Mouse (Mus musculus): ENCODE measurements around the gene H2-Q2. TPM values are rescaled to one million over a fixed set of nuclear protein-coding genes. Genes with fewer than 3 reads are reported as not detected.
A peak's percentile ranks its signal among the peaks of the same experiment; 100 is the strongest.
"Not testable (repeated sequence)": the region's sequence is repeated elsewhere in the genome, so short reads cannot be mapped to it uniquely, and the experiment has no call there.

Gene H2-Q2
- polyA plus RNA-seq, 1 experiment from 2014 or later, result 7.6 TPM

GRCm38 (mm10) chr17:35357086-35357485 lies 15.0 kb downstream of the H2-Q2 start:
- Histone ChIP-seq H3K27ac (ENCODE audit: low read length) (no peak overlapping the region), H3K27me3 (ENCODE audit: control insufficient read depth, insufficient read depth, low read depth, low read length) (peaks cover 12% of the 10 kb centered on the region)
- WGBS, result 37% methylated on average over 1 of the region's 1 CpGs

GRCm38 (mm10) chr17:35358763-35359469 lies 16.9 kb downstream of the H2-Q2 start:
- 14% methylated on average over 38 of the region's 38 CpGs for WGBS
- ATAC-seq, result no peak

More at GRCm38 (mm10) chr17:35357086-35357485, 15.0 kb downstream of the H2-Q2 start:
- Histone ChIP-seq H3K9me3 (replicated peaks; ENCODE audit: control insufficient read depth, low read length, poor library complexity, severe bottlenecking) (no peaks in the 10 kb centered on the region), H3K4me1 (ENCODE audit: control insufficient read depth, insufficient read depth, low read length) (peaks cover 6% of the 10 kb centered on the region; the same call in 1 of the 2 replicates), H3K9ac (ENCODE audit: low read depth, low read length) (no peak overlapping the region), H3K4me3 (ENCODE audit: low read depth, low read length) (no peak overlapping the region), H3K36me3 (ENCODE audit: control insufficient read depth, insufficient read depth, low read length) (no peaks in the 10 kb centered on the region), H3K4me2 (ENCODE audit: low read length) (no peak overlapping the region)
- no peak for ATAC-seq

GRCm38 (mm10) chr17:35359470-35359862 lies 17.4 kb downstream of the H2-Q2 start:
- H3K4me3 ChIP-seq (ENCODE audit: low read depth, low read length), result peak overlapping the region; percentile 38
- peaks cover 6% of the 10 kb centered on the region; the same call in 1 of the 2 replicates for H3K4me1 ChIP-seq (ENCODE audit: control insufficient read depth, insufficient read depth, low read length)
- peaks cover 12% of the 10 kb centered on the region for H3K27me3 ChIP-seq (ENCODE audit: control insufficient read depth, insufficient read depth, low read depth, low read length)
- H3K27ac ChIP-seq (ENCODE audit: low read length), result no peak overlapping the region
- peak overlapping the region; percentile 56 for H3K9ac ChIP-seq (ENCODE audit: low read depth, low read length)
- no peaks in the 10 kb centered on the region for H3K36me3 ChIP-seq (ENCODE audit: control insufficient read depth, insufficient read depth, low read length)
- peak overlapping the region; percentile 74 for H3K4me2 ChIP-seq (ENCODE audit: low read length)
- 0 out of 2 replicates have a peak, but pooled peaks cover 3% of the 10 kb centered on the region for H3K9me3 ChIP-seq (replicated peaks; ENCODE audit: control insufficient read depth, low read length, poor library complexity, severe bottlenecking)
- ATAC-seq, result no peak
- 20% methylated on average over 21 of the region's 21 CpGs for WGBS

More at GRCm38 (mm10) chr17:35358763-35359469, 16.9 kb downstream of the H2-Q2 start:
- Histone ChIP-seq H3K36me3 (ENCODE audit: control insufficient read depth, insufficient read depth, low read length) (no peaks in the 10 kb centered on the region), H3K9me3 (replicated peaks; ENCODE audit: control insufficient read depth, low read length, poor library complexity, severe bottlenecking) (0 out of 2 replicates have a peak, but pooled peaks cover 3% of the 10 kb centered on the region), H3K4me1 (ENCODE audit: control insufficient read depth, insufficient read depth, low read length) (peaks cover 6% of the 10 kb centered on the region; the same call in 1 of the 2 replicates), H3K4me2 (ENCODE audit: low read length) (peak overlapping the region; percentile 74), H3K4me3 (ENCODE audit: low read depth, low read length) (peak overlapping the region; percentile 38), H3K9ac (ENCODE audit: low read depth, low read length) (peak overlapping the region; percentile 56), H3K27me3 (ENCODE audit: control insufficient read depth, insufficient read depth, low read depth, low read length) (peaks cover 12% of the 10 kb centered on the region), H3K27ac (ENCODE audit: low read length) (no peak overlapping the region)

GRCm38 (mm10) chr17:35379369-35379728 lies 37.3 kb downstream of the H2-Q2 start, which contains the start of gene H2-Q4:
Gene H2-Q4 (plus strand): TSS chr17:35379617.
- Histone ChIP-seq H3K4me3 (ENCODE audit: low read depth, low read length) (peak within 1 kb of the TSS; percentile 53), H3K9ac (ENCODE audit: low read depth, low read length) (peak within 1 kb of the TSS; percentile 61), H3K9me3 (replicated peaks; ENCODE audit: control insufficient read depth, low read length, poor library complexity, severe bottlenecking) (no peaks in the 10 kb centered on the region), H3K36me3 (ENCODE audit: control insufficient read depth, insufficient read depth, low read length) (no peaks in the 10 kb centered on the region), H3K27me3 (ENCODE audit: control insufficient read depth, insufficient read depth, low read depth, low read length) (peaks cover 5% of the 10 kb centered on the region; the same call in 1 of the 2 replicates), H3K4me2 (ENCODE audit: low read length) (peak within 1 kb of the TSS; percentile 97), H3K27ac (ENCODE audit: low read length) (no peak within 1 kb of the TSS), H3K4me1 (ENCODE audit: control insufficient read depth, insufficient read depth, low read length) (peaks cover 6% of the 10 kb centered on the region; the same call in 1 of the 2 replicates)
- WGBS, result under 1% methylated on average over 16 of the region's 16 CpGs
- peak; percentile 71 for ATAC-seq

- H3K4me3 ChIP-seq (ENCODE audit: low read depth, low read length), result peak overlapping the region; percentile 53
- peaks cover 6% of the 10 kb centered on the region; the same call in 1 of the 2 replicates for H3K4me1 ChIP-seq (ENCODE audit: control insufficient read depth, insufficient read depth, low read length)
- H3K27me3 ChIP-seq (ENCODE audit: control insufficient read depth, insufficient read depth, low read depth, low read length), result peaks cover 5% of the 10 kb centered on the region; the same call in 1 of the 2 replicates
- H3K27ac ChIP-seq (ENCODE audit: low read length), result no peak overlapping the region
- no peaks in the 10 kb centered on the region for H3K36me3 ChIP-seq (ENCODE audit: control insufficient read depth, insufficient read depth, low read length)
- peak overlapping the region; percentile 61 for H3K9ac ChIP-seq (ENCODE audit: low read depth, low read length)
- H3K4me2 ChIP-seq (ENCODE audit: low read length), result peak overlapping the region; percentile 97
- under 1% methylated on average over 50 of the region's 70 CpGs for WGBS
- ATAC-seq, result 0 out of 2 replicates have a peak, but pooled peaks have one; percentile 36
- H3K9me3 ChIP-seq (replicated peaks; ENCODE audit: control insufficient read depth, low read length, poor library complexity, severe bottlenecking), result no peaks in the 10 kb centered on the region
Observed at GRCm38 (mm10) chr17:35379729-35380451, 37.8 kb downstream of the H2-Q2 start.

- 8% methylated on average over 7 of the region's 7 CpGs for WGBS
- H3K4me2 ChIP-seq (ENCODE audit: low read length); H3K27me3 ChIP-seq (ENCODE audit: control insufficient read depth, insufficient read depth, low read depth, low read length); ATAC-seq; H3K9ac ChIP-seq (ENCODE audit: low read depth, low read length); H3K36me3 ChIP-seq (ENCODE audit: control insufficient read depth, insufficient read depth, low read length); H3K4me1 ChIP-seq (ENCODE audit: control insufficient read depth, insufficient read depth, low read length); H3K27ac ChIP-seq (ENCODE audit: low read length); H3K4me3 ChIP-seq (ENCODE audit: low read depth, low read length); H3K9me3 ChIP-seq (replicated peaks; ENCODE audit: control insufficient read depth, low read length, poor library complexity, severe bottlenecking): not testable (repeated sequence)
Observed at GRCm38 (mm10) chr17:35389796-35390195, 47.8 kb downstream of the H2-Q2 start.

GRCm38 (mm10) chr17:35392671-35393070 lies 50.6 kb downstream of the H2-Q2 start:
- ATAC-seq, result not testable (repeated sequence)

GRCm38 (mm10) chr17:35393864-35394800 lies 52.1 kb downstream of the H2-Q2 start:
- not testable (repeated sequence) for H3K27ac ChIP-seq (ENCODE audit: low read length); H3K27me3 ChIP-seq (ENCODE audit: control insufficient read depth, insufficient read depth, low read depth, low read length); H3K36me3 ChIP-seq (ENCODE audit: control insufficient read depth, insufficient read depth, low read length); H3K4me1 ChIP-seq (ENCODE audit: control insufficient read depth, insufficient read depth, low read length); H3K9me3 ChIP-seq (replicated peaks; ENCODE audit: control insufficient read depth, low read length, poor library complexity, severe bottlenecking); H3K9ac ChIP-seq (ENCODE audit: low read depth, low read length)
- Histone ChIP-seq H3K4me3 (ENCODE audit: low read depth, low read length) (peak overlapping the region; percentile 27), H3K4me2 (ENCODE audit: low read length) (peak overlapping the region; percentile 43)
- peak; percentile 58; the same call in 1 of the 2 replicates for ATAC-seq
- 2% methylated on average over 45 of the region's 75 CpGs for WGBS

More at GRCm38 (mm10) chr17:35392671-35393070, 50.6 kb downstream of the H2-Q2 start:
- H3K4me1 ChIP-seq (ENCODE audit: control insufficient read depth, insufficient read depth, low read length); H3K36me3 ChIP-seq (ENCODE audit: control insufficient read depth, insufficient read depth, low read length); H3K4me3 ChIP-seq (ENCODE audit: low read depth, low read length); H3K27ac ChIP-seq (ENCODE audit: low read length); H3K27me3 ChIP-seq (ENCODE audit: control insufficient read depth, insufficient read depth, low read depth, low read length); H3K9me3 ChIP-seq (replicated peaks; ENCODE audit: control insufficient read depth, low read length, poor library complexity, severe bottlenecking); H3K4me2 ChIP-seq (ENCODE audit: low read length); H3K9ac ChIP-seq (ENCODE audit: low read depth, low read length): not testable (repeated sequence)
- WGBS, result 79% methylated on average over 2 of the region's 2 CpGs

Data from midbrain, embryonic 16.5 days (tissue).